Mouse (Mus musculus) MEL (cell line): ENCODE data around the gene Exph5. TPM values are rescaled to one million over a fixed set of nuclear protein-coding genes. Genes with fewer than 3 reads are reported as not detected.

ENCODE experiments used
- DNase-seq: peaks from one replicate; pipeline ENCODE4 v3.0.0; 2011; ENCODE audit warnings: low read depth, low spot score
- H3K27ac ChIP-seq: 2 replicates; pipeline ENCODE4 v1.5.1; 2012; ENCODE audit warnings: low read depth, mild to moderate bottlenecking, control low read depth, low read length, moderate library complexity; ENCODE audit not compliant: control insufficient read depth
- H3K27me3 ChIP-seq, 2 experiments: fragments of 150-350 bp in 1 of 2; sonication (generic) in 1 of 2; 2 replicates each; pipeline ENCODE4 v1.6.1; 2012; ENCODE audit warnings: low read length in 2 of 2, mild to moderate bottlenecking in 2 of 2, improper control_type of control experiment in 1 of 2, moderate library complexity in 1 of 2; ENCODE audit not compliant: insufficient read depth in 2 of 2, control insufficient read depth in 1 of 2
- H3K36me3 ChIP-seq, 2 experiments: 2 replicates each; pipeline ENCODE4 v1.6.1; 2012 to 2014; ENCODE audit warnings: low read length in 2 of 2, improper control_type of control experiment in 1 of 2, inconsistent platforms in 1 of 2, mild to moderate bottlenecking in 1 of 2; ENCODE audit not compliant: insufficient read depth in 2 of 2, control insufficient read depth in 1 of 2
- H3K4me1 ChIP-seq, 2 experiments: fragments of 150-350 bp in 1 of 2; sonication (generic) in 1 of 2; 2 replicates each; pipeline ENCODE4 v1.6.1; 2012; ENCODE audit warnings: low read length in 2 of 2, improper control_type of control experiment in 1 of 2, mild to moderate bottlenecking in 1 of 2; ENCODE audit not compliant: insufficient read depth in 2 of 2, control insufficient read depth in 1 of 2
- H3K4me3 ChIP-seq, 2 experiments: fragments of 150-350 bp in 1 of 2; sonication (generic) in 1 of 2; 2 replicates each; pipeline ENCODE4 v1.5.1; 2012; ENCODE audit warnings: low read depth in 2 of 2, low read length in 2 of 2, mild to moderate bottlenecking in 2 of 2, moderate library complexity in 2 of 2, control low read depth in 1 of 2, improper control_type of control experiment in 1 of 2; ENCODE audit not compliant: control insufficient read depth in 1 of 2, insufficient read depth in 1 of 2
- H3K79me2 ChIP-seq: 2 replicates; pipeline ENCODE4 v1.6.1; 2012; ENCODE audit warnings: mild to moderate bottlenecking, low read length, moderate library complexity; ENCODE audit not compliant: control insufficient read depth, poor library complexity, insufficient read depth
- H3K9ac ChIP-seq: 2 replicates; pipeline ENCODE4 v1.6.1; 2012; ENCODE audit warnings: low read depth, mild to moderate bottlenecking, control low read depth, low read length, moderate library complexity; ENCODE audit not compliant: control insufficient read depth, poor library complexity, severe bottlenecking
- H3K9me3 ChIP-seq: fragments of 150-350 bp; sonication (generic); replicated peaks from 2 replicates; pipeline ENCODE4 v1.6.1; 2012; ENCODE audit warnings: mild to moderate bottlenecking, low read length, improper control_type of control experiment, moderate library complexity; ENCODE audit not compliant: insufficient read depth
- CTCF ChIP-seq, 3 experiments: IDR thresholded peaks in 2 of 3; conservative IDR thresholded peaks in 1 of 3; 2 replicates each; pipeline ENCODE4 v1.5.1; 2011 to 2012; ENCODE audit warnings: low read length in 3 of 3, low read depth in 2 of 3, mild to moderate bottlenecking in 2 of 3, improper control_type of control experiment in 1 of 3, inconsistent platforms in 1 of 3, mixed read lengths in 1 of 3, moderate library complexity in 1 of 3; ENCODE audit not compliant: control insufficient read depth in 1 of 3, insufficient read depth in 1 of 3, poor library complexity in 1 of 3, severe bottlenecking in 1 of 3
- E2F4 ChIP-seq: IDR thresholded peaks from 2 replicates; pipeline ENCODE4 v1.6.1; 2011; ENCODE audit warnings: low read depth, low read length, improper control_type of control experiment, borderline replicate concordance
- ELF1 ChIP-seq: IDR thresholded peaks from 2 replicates; pipeline ENCODE4 v1.6.1; 2014; ENCODE audit warnings: low read depth, mild to moderate bottlenecking, inconsistent platforms, low read length, improper control_type of control experiment, moderate library complexity
- ETS1 ChIP-seq: IDR thresholded peaks from 2 replicates; pipeline ENCODE4 v1.6.1; 2012; ENCODE audit warnings: low read depth, mild to moderate bottlenecking, inconsistent platforms, low read length, improper control_type of control experiment, moderate library complexity
- GABPA ChIP-seq: IDR thresholded peaks from 2 replicates; pipeline ENCODE4 v1.6.1; 2012; ENCODE audit warnings: low read depth, mild to moderate bottlenecking, inconsistent platforms, low read length, improper control_type of control experiment, moderate library complexity
- JUND ChIP-seq: IDR thresholded peaks from 2 replicates; pipeline ENCODE4 v1.6.1; 2011; ENCODE audit warnings: low read depth, mild to moderate bottlenecking, improper control_type of control experiment, low read length
- MAFK ChIP-seq: IDR thresholded peaks from 2 replicates; pipeline ENCODE4 v1.6.1; 2011; ENCODE audit warnings: low read depth, mild to moderate bottlenecking, low read length, improper control_type of control experiment, borderline replicate concordance
- MAX ChIP-seq: IDR thresholded peaks from 2 replicates; pipeline ENCODE4 v1.6.1; 2011; ENCODE audit warnings: low read length, improper control_type of control experiment
- MEF2A ChIP-seq: IDR thresholded peaks from 2 replicates; pipeline ENCODE4 v1.6.1; 2014; ENCODE audit warnings: low read depth, mild to moderate bottlenecking, inconsistent platforms, low read length, improper control_type of control experiment; ENCODE audit not compliant: poor library complexity, insufficient replicate concordance, severe bottlenecking; ENCODE audit errors: extremely low read depth
- MXI1 ChIP-seq: IDR thresholded peaks from 2 replicates; pipeline ENCODE4 v1.6.1; 2011; ENCODE audit warnings: mild to moderate bottlenecking, low read depth, low read length, improper control_type of control experiment
- MYB ChIP-seq: IDR thresholded peaks from 2 replicates; pipeline ENCODE4 v1.6.1; 2011; ENCODE audit warnings: mild to moderate bottlenecking, low read depth, low read length, improper control_type of control experiment
- NELFE ChIP-seq: IDR thresholded peaks from 2 replicates; pipeline ENCODE4 v1.6.1; 2011; ENCODE audit warnings: low read depth, low read length, improper control_type of control experiment
- NRF1 ChIP-seq: IDR thresholded peaks from 2 replicates; pipeline ENCODE4 v1.6.1; 2014; ENCODE audit warnings: low read depth, mild to moderate bottlenecking, inconsistent platforms, low read length, improper control_type of control experiment, moderate library complexity; ENCODE audit not compliant: poor library complexity, insufficient read depth, severe bottlenecking
- POLR2A ChIP-seq, 2 experiments: IDR thresholded peaks; 2 replicates each; pipeline ENCODE4 v1.6.1; 2011 to 2012; ENCODE audit warnings: low read length in 2 of 2, mild to moderate bottlenecking in 2 of 2, control low read depth in 1 of 2, improper control_type of control experiment in 1 of 2, low read depth in 1 of 2, moderate library complexity in 1 of 2; ENCODE audit not compliant: control insufficient read depth in 1 of 2, insufficient read depth in 1 of 2, poor library complexity in 1 of 2
- POLR2AphosphoS2 ChIP-seq: IDR thresholded peaks from 2 replicates; pipeline ENCODE4 v1.6.1; 2011; ENCODE audit warnings: low read length, improper control_type of control experiment
- SMC3 ChIP-seq: IDR thresholded peaks from 2 replicates; pipeline ENCODE4 v1.6.1; 2011; ENCODE audit warnings: low read depth, low read length, improper control_type of control experiment
- TCF12 ChIP-seq: IDR thresholded peaks from 2 replicates; pipeline ENCODE4 v1.6.1; 2014; ENCODE audit warnings: low read depth, mild to moderate bottlenecking, inconsistent platforms, low read length, improper control_type of control experiment, moderate library complexity
- UBTF ChIP-seq: IDR thresholded peaks from 2 replicates; pipeline ENCODE4 v1.6.1; 2012; ENCODE audit warnings: low read depth, mild to moderate bottlenecking, inconsistent platforms, low read length, improper control_type of control experiment, moderate library complexity, borderline replicate concordance; ENCODE audit not compliant: insufficient read depth
- USF2 ChIP-seq, 2 experiments: IDR thresholded peaks; 2 replicates each; pipeline ENCODE4 v1.6.1; 2011 to 2012; ENCODE audit warnings: improper control_type of control experiment in 2 of 2, low read length in 2 of 2, borderline replicate concordance in 1 of 2, inconsistent platforms in 1 of 2, low read depth in 1 of 2, mild to moderate bottlenecking in 1 of 2; ENCODE audit not compliant: insufficient read depth in 1 of 2
- ZNF384 ChIP-seq: IDR thresholded peaks from 2 replicates; pipeline ENCODE4 v1.6.1; 2012; ENCODE audit warnings: low read depth, mild to moderate bottlenecking, inconsistent platforms, low read length, improper control_type of control experiment
- polyA plus RNA-seq, 2 experiments: library from polyadenylated mRNA; stranded (reverse) in 1 of 2; unstranded in 1 of 2; fragments of >175 nt in 1 of 2; fragments of >200 nt in 1 of 2; gene quantifications; 2 replicates each; pipeline versions ENCODE4 v1.2.1 to v1.2.4; 2012; ENCODE audit warnings: low replicate concordance in 2 of 2, low read depth in 1 of 2; ENCODE audit not compliant: insufficient read length in 2 of 2, insufficient read depth in 1 of 2, missing spikeins in 1 of 2
- total RNA-seq: library from RNA; depleted of rRNA; stranded (reverse); fragments of 300-350 nt; gene quantifications from 2 replicates; pipeline ENCODE4 v1.2.3, GENCODE M21; 2012

The Exph5 gene
- total and polyA plus RNA-seq, 3 experiments: not detected

DNA sequence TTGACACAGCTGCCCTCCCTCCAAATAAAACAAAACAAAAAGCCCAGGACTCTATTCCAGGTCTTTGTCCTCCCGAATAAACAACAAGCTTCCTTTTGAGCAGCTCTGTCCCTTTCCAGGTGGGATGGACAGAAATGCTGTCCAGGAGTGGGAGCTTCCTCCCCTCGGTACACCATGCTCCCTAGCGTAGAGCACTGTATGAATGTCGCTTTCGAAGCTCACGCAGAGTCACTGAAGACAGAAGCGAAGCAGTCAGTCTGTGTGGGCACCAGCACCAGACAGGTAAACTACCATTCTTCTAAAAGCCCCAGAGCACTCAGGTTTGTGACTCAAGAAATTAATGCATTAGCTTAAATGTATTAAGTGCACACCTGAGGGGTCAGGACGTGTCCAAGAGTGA, 20.2 kb downstream of the Exph5 start:
- no peak for TF ChIP-seq UBTF
- no peak for TF ChIP-seq CTCF (IDR thresholded peaks at IDR 0.05 in 2 of 3, conservative IDR thresholded peaks at IDR 0.05 in 1 of 3; ENCODE audit: control insufficient read depth in 1 of 3, insufficient read depth in 1 of 3, low read depth in 2 of 3, low read length in 3 of 3, poor library complexity in 1 of 3, severe bottlenecking in 1 of 3)
- TF ChIP-seq MEF2A: no peak
- no peak for TF ChIP-seq MXI1
- TF ChIP-seq NELFE: no peak
- no peak for TF ChIP-seq ZNF384
- TF ChIP-seq GABPA: no peak
- no peak for TF ChIP-seq POLR2AphosphoS2
- TF ChIP-seq MAX: no peak
- TF ChIP-seq JUND: no peak
- no peak for TF ChIP-seq E2F4
- no peak for TF ChIP-seq MYB
- no peak for TF ChIP-seq ELF1
- TF ChIP-seq NRF1: no peak
- no peak for TF ChIP-seq TCF12
- no peak for TF ChIP-seq MAFK
- TF ChIP-seq SMC3: no peak
- TF ChIP-seq USF2 (IDR thresholded peaks at IDR 0.05; ENCODE audit: borderline replicate concordance in 1 of 2, insufficient read depth in 1 of 2, low read depth in 1 of 2, low read length in 2 of 2): no peak
- no peak for TF ChIP-seq ETS1
- no peak for TF ChIP-seq POLR2A (IDR thresholded peaks at IDR 0.05; ENCODE audit: control insufficient read depth in 1 of 2, insufficient read depth in 1 of 2, low read depth in 1 of 2, low read length in 2 of 2, poor library complexity in 1 of 2)
- Histone ChIP-seq H3K27ac (no peak overlapping the region), H3K9me3 (no peaks in the 10 kb centered on the region), H3K4me1 (no peaks in the 10 kb centered on the region), H3K4me3 (no peak overlapping the region), H3K36me3 (no peaks in the 10 kb centered on the region), H3K9ac (no peak overlapping the region), H3K27me3 (no peaks in the 10 kb centered on the region), H3K79me2 (no peaks in the 10 kb centered on the region)
- no peak for DNase-seq
